Mouse (Mus musculus): ENCODE data around the gene Tspan14.

- TF ChIP-seq POLR2A (IDR thresholded peaks at IDR 0.05; ENCODE audit: insufficient read depth, low read length) (no peak), EP300 (IDR thresholded peaks at IDR 0.05; ENCODE audit: insufficient read depth, low read depth, low read length) (no peak)
Measured at GRCm38 (mm10) chr14:40999904-41000645, 33.5 kb upstream of the Tspan14 start.

Data from ES-Bruce4 (cell line).